Mouse (Mus musculus): Measurements from ENCODE around the gene Ggn. TPM values are rescaled to one million over a fixed set of nuclear protein-coding genes. Genes with fewer than 3 reads are reported as not detected.
"Not testable (repeated sequence)": the region's sequence is repeated elsewhere in the genome, so short reads cannot be mapped to it uniquely, and the experiment has no call there.

The Ggn gene
- polyA plus RNA-seq, 1 experiment from 2014 or later: 0.67 TPM

- Histone ChIP-seq H3K4me1 (replicated peaks; ENCODE audit: control insufficient read depth, insufficient read depth, low read length) (no peaks in the 10 kb centered on the region), H3K27ac (ENCODE audit: low read length) (no peak overlapping the region), H3K27me3 (ENCODE audit: control insufficient read depth, insufficient read depth, low read depth, low read length) (no peaks in the 10 kb centered on the region), H3K9me3 (ENCODE audit: control insufficient read depth, low read length) (no peaks in the 10 kb centered on the region), H3K4me2 (ENCODE audit: low read depth, low read length) (no peak overlapping the region), H3K9ac (ENCODE audit: low read length) (no peak overlapping the region), H3K36me3 (ENCODE audit: control insufficient read depth, insufficient read depth, low read length) (no peaks in the 10 kb centered on the region), H3K4me3 (ENCODE audit: low read length) (no peak overlapping the region)
- ATAC-seq (ENCODE audit: low read depth): no peak
- 69% methylated on average over 6 of the region's 6 CpGs for WGBS
Measured at GRCm38 (mm10) chr7:29202577-29202976, 32.6 kb downstream of the Ggn start.

- peak overlapping the region; percentile 57 for H3K4me2 ChIP-seq (ENCODE audit: low read depth, low read length)
- peak; percentile 49 for ATAC-seq (ENCODE audit: low read depth)
- H3K9ac ChIP-seq (ENCODE audit: low read length): peak overlapping the region; percentile 42
- peak overlapping the region; percentile 48 for H3K4me3 ChIP-seq (ENCODE audit: low read length)
- H3K4me1 ChIP-seq (replicated peaks; ENCODE audit: control insufficient read depth, insufficient read depth, low read length); H3K36me3 ChIP-seq (ENCODE audit: control insufficient read depth, insufficient read depth, low read length); H3K27me3 ChIP-seq (ENCODE audit: control insufficient read depth, insufficient read depth, low read depth, low read length); H3K9me3 ChIP-seq (ENCODE audit: control insufficient read depth, low read length): not testable (repeated sequence)
- H3K27ac ChIP-seq (ENCODE audit: low read length): peak overlapping the region; percentile 94
- 18% methylated on average over 15 of the region's 15 CpGs for WGBS
Measured at GRCm38 (mm10) chr7:29211013-29211412, 41.0 kb downstream of the Ggn start.

- peaks cover 3% of the 10 kb centered on the region for H3K4me1 ChIP-seq (replicated peaks; ENCODE audit: control insufficient read depth, insufficient read depth, low read length)
- peak overlapping the region; percentile 48 for H3K4me3 ChIP-seq (ENCODE audit: low read length)
- H3K4me2 ChIP-seq (ENCODE audit: low read depth, low read length): peak overlapping the region; percentile 57
- H3K27me3 ChIP-seq (ENCODE audit: control insufficient read depth, insufficient read depth, low read depth, low read length): no peaks in the 10 kb centered on the region
- peak; percentile 90 for ATAC-seq (ENCODE audit: low read depth)
- H3K27ac ChIP-seq (ENCODE audit: low read length): peak overlapping the region; percentile 94
- 0 out of 2 replicates have a peak, but pooled peaks cover 3% of the 10 kb centered on the region for H3K9me3 ChIP-seq (ENCODE audit: control insufficient read depth, low read length)
- H3K36me3 ChIP-seq (ENCODE audit: control insufficient read depth, insufficient read depth, low read length): no peaks in the 10 kb centered on the region
- H3K9ac ChIP-seq (ENCODE audit: low read length): peak overlapping the region; percentile 42
- WGBS: 6% methylated on average over 34 of the region's 34 CpGs
Measured at GRCm38 (mm10) chr7:29211415-29212198, 41.6 kb downstream of the Ggn start.

- Histone ChIP-seq H3K4me2 (ENCODE audit: low read depth, low read length) (peak overlapping the region; percentile 57), H3K4me3 (ENCODE audit: low read length) (peak overlapping the region; percentile 48), H3K27me3 (ENCODE audit: control insufficient read depth, insufficient read depth, low read depth, low read length) (no peaks in the 10 kb centered on the region), H3K9me3 (ENCODE audit: control insufficient read depth, low read length) (0 out of 2 replicates have a peak, but pooled peaks cover 3% of the 10 kb centered on the region), H3K36me3 (ENCODE audit: control insufficient read depth, insufficient read depth, low read length) (no peaks in the 10 kb centered on the region), H3K9ac (ENCODE audit: low read length) (no peak overlapping the region; the same call in 1 of the 2 replicates), H3K27ac (ENCODE audit: low read length) (peak overlapping the region; percentile 94), H3K4me1 (replicated peaks; ENCODE audit: control insufficient read depth, insufficient read depth, low read length) (peaks cover 3% of the 10 kb centered on the region)
- no peak for ATAC-seq (ENCODE audit: low read depth)
- WGBS: 22% methylated on average over 26 of the region's 26 CpGs
Measured at GRCm38 (mm10) chr7:29212199-29212765, 42.3 kb downstream of the Ggn start.

- H3K4me2 ChIP-seq (ENCODE audit: low read depth, low read length): peak overlapping the region; percentile 27
- H3K4me1 ChIP-seq (replicated peaks; ENCODE audit: control insufficient read depth, insufficient read depth, low read length); H3K27me3 ChIP-seq (ENCODE audit: control insufficient read depth, insufficient read depth, low read depth, low read length); H3K27ac ChIP-seq (ENCODE audit: low read length); H3K36me3 ChIP-seq (ENCODE audit: control insufficient read depth, insufficient read depth, low read length); H3K4me3 ChIP-seq (ENCODE audit: low read length); H3K9me3 ChIP-seq (ENCODE audit: control insufficient read depth, low read length); ATAC-seq (ENCODE audit: low read depth); H3K9ac ChIP-seq (ENCODE audit: low read length): not testable (repeated sequence)
- WGBS: 22% methylated on average over 40 of the region's 40 CpGs
Measured at GRCm38 (mm10) chr7:29212775-29213560, 43.0 kb downstream of the Ggn start.

- H3K9me3 ChIP-seq (ENCODE audit: control insufficient read depth, low read length): 0 out of 2 replicates have a peak, but pooled peaks cover 3% of the 10 kb centered on the region
- 6% methylated on average over 20 of the region's 20 CpGs for WGBS
- H3K4me1 ChIP-seq (replicated peaks; ENCODE audit: control insufficient read depth, insufficient read depth, low read length): peaks cover 3% of the 10 kb centered on the region
- no peaks in the 10 kb centered on the region for H3K36me3 ChIP-seq (ENCODE audit: control insufficient read depth, insufficient read depth, low read length)
- no peak within 1 kb of the TSS; the same call in 1 of the 2 replicates for H3K4me3 ChIP-seq (ENCODE audit: low read length)
- H3K4me2 ChIP-seq (ENCODE audit: low read depth, low read length): peak within 1 kb of the TSS; percentile 27
- no peak within 1 kb of the TSS for H3K9ac ChIP-seq (ENCODE audit: low read length)
- peak within 1 kb of the TSS; percentile 52 for H3K27ac ChIP-seq (ENCODE audit: low read length)
- peak; percentile 63 for ATAC-seq (ENCODE audit: low read depth)
- H3K27me3 ChIP-seq (ENCODE audit: control insufficient read depth, insufficient read depth, low read depth, low read length): no peaks in the 10 kb centered on the region
Measured at GRCm38 (mm10) chr7:29213675-29214082, 43.7 kb downstream of the Ggn start, which contains the start of gene Catsperg1. TSS of gene Catsperg1 (minus strand) at chr7:29214035.

GRCm38 (mm10) chr7:29214236-29214635, 44.2 kb downstream of the Ggn start:
- 38% methylated on average over 2 of the region's 2 CpGs for WGBS
- Histone ChIP-seq H3K9me3 (ENCODE audit: control insufficient read depth, low read length) (0 out of 2 replicates have a peak, but pooled peaks cover 3% of the 10 kb centered on the region), H3K36me3 (ENCODE audit: control insufficient read depth, insufficient read depth, low read length) (no peaks in the 10 kb centered on the region), H3K4me3 (ENCODE audit: low read length) (no peak overlapping the region), H3K4me2 (ENCODE audit: low read depth, low read length) (no peak overlapping the region), H3K9ac (ENCODE audit: low read length) (no peak overlapping the region), H3K27ac (ENCODE audit: low read length) (peak overlapping the region; percentile 52), H3K4me1 (replicated peaks; ENCODE audit: control insufficient read depth, insufficient read depth, low read length) (peaks cover 3% of the 10 kb centered on the region), H3K27me3 (ENCODE audit: control insufficient read depth, insufficient read depth, low read depth, low read length) (no peaks in the 10 kb centered on the region)
- peak; percentile 31 for ATAC-seq (ENCODE audit: low read depth)

GRCm38 (mm10) chr7:29214846-29215245, 44.8 kb downstream of the Ggn start:
- Histone ChIP-seq H3K27me3 (ENCODE audit: control insufficient read depth, insufficient read depth, low read depth, low read length) (no peaks in the 10 kb centered on the region), H3K4me3 (ENCODE audit: low read length) (no peak overlapping the region), H3K4me1 (replicated peaks; ENCODE audit: control insufficient read depth, insufficient read depth, low read length) (peaks cover 3% of the 10 kb centered on the region), H3K27ac (ENCODE audit: low read length) (peak overlapping the region; percentile 52; the same call in 1 of the 2 replicates), H3K4me2 (ENCODE audit: low read depth, low read length) (no peak overlapping the region), H3K9me3 (ENCODE audit: control insufficient read depth, low read length) (peaks cover 6% of the 10 kb centered on the region), H3K9ac (ENCODE audit: low read length) (no peak overlapping the region), H3K36me3 (ENCODE audit: control insufficient read depth, insufficient read depth, low read length) (0 out of 2 replicates have a peak, but pooled peaks cover under 1% of the 10 kb centered on the region)
- no peak for ATAC-seq (ENCODE audit: low read depth)
- 37% methylated on average over 15 of the region's 15 CpGs for WGBS
